Mouse (Mus musculus) ovary, adult 18-20 months (tissue): ENCODE results near the gene Gm4450.
A peak's percentile ranks its signal among the peaks of the same experiment; 100 is the strongest.
"Not testable (repeated sequence)": the region's sequence is repeated elsewhere in the genome, so short reads cannot be mapped to it uniquely, and the experiment has no call there.

Experiments used
- DNase-seq: peaks from one replicate; pipeline ENCODE4 v3.0.0; 2022; ENCODE audit warnings: low spot score, mixed read lengths

The Gm4450 gene

GRCm38 (mm10) chr3:98457026-98457425, at the start of gene Gm4450:
Gm4450 (minus strand) TSS chr3:98457126.
- not testable (repeated sequence) for DNase-seq

- DNase-seq: not testable (repeated sequence)
Observed at GRCm38 (mm10) chr3:98497401-98497800, 40.5 kb upstream of the Gm4450 start.

- not testable (repeated sequence) for DNase-seq
Observed at GRCm38 (mm10) chr3:98496762-98497161, 39.8 kb upstream of the Gm4450 start.

GRCm38 (mm10) chr3:98495055-98495454, 38.1 kb upstream of the Gm4450 start:
- not testable (repeated sequence) for DNase-seq

- DNase-seq: not testable (repeated sequence)
Observed at GRCm38 (mm10) chr3:98494184-98494583, 37.3 kb upstream of the Gm4450 start.

- DNase-seq: not testable (repeated sequence)
Observed at GRCm38 (mm10) chr3:98471499-98471898, 14.6 kb upstream of the Gm4450 start.

GRCm38 (mm10) chr3:98471057-98471456, 14.1 kb upstream of the Gm4450 start:
- DNase-seq: not testable (repeated sequence)

- not testable (repeated sequence) for DNase-seq
Observed at GRCm38 (mm10) chr3:98469323-98469722, 12.4 kb upstream of the Gm4450 start.

GRCm38 (mm10) chr3:98453786-98454185, 3.1 kb downstream of the Gm4450 start:
- not testable (repeated sequence) for DNase-seq

GRCm38 (mm10) chr3:98443924-98444323, 13.0 kb downstream of the Gm4450 start:
- DNase-seq: not testable (repeated sequence)

- DNase-seq: not testable (repeated sequence)
Observed at GRCm38 (mm10) chr3:98443149-98443779, 13.7 kb downstream of the Gm4450 start.

GRCm38 (mm10) chr3:98442245-98442644, 14.7 kb downstream of the Gm4450 start:
- not testable (repeated sequence) for DNase-seq

GRCm38 (mm10) chr3:98435030-98435429, 21.9 kb downstream of the Gm4450 start:
- no peak for DNase-seq

- DNase-seq: no peak
Observed at GRCm38 (mm10) chr3:98434088-98434816, 22.7 kb downstream of the Gm4450 start.

GRCm38 (mm10) chr3:98428928-98429525, 27.9 kb downstream of the Gm4450 start:
- DNase-seq: no peak

- no peak for DNase-seq
Observed at GRCm38 (mm10) chr3:98428449-98428775, 28.5 kb downstream of the Gm4450 start.

- peak; percentile 67 for DNase-seq
Observed at GRCm38 (mm10) chr3:98427600-98428448, 29.1 kb downstream of the Gm4450 start.

GRCm38 (mm10) chr3:98427260-98427599, 29.7 kb downstream of the Gm4450 start:
- DNase-seq: no peak

- DNase-seq: no peak
Observed at GRCm38 (mm10) chr3:98426749-98427148, 30.2 kb downstream of the Gm4450 start.

- no peak for DNase-seq
Observed at GRCm38 (mm10) chr3:98422926-98423325, 34.0 kb downstream of the Gm4450 start.

- DNase-seq: no peak
Observed at GRCm38 (mm10) chr3:98419786-98420070, 37.2 kb downstream of the Gm4450 start.

- DNase-seq: no peak
Observed at GRCm38 (mm10) chr3:98418991-98419785, 37.7 kb downstream of the Gm4450 start.
